Comparison of ENCODE assay signal across 11 mouse cellular contexts in the genomic region with DNA sequence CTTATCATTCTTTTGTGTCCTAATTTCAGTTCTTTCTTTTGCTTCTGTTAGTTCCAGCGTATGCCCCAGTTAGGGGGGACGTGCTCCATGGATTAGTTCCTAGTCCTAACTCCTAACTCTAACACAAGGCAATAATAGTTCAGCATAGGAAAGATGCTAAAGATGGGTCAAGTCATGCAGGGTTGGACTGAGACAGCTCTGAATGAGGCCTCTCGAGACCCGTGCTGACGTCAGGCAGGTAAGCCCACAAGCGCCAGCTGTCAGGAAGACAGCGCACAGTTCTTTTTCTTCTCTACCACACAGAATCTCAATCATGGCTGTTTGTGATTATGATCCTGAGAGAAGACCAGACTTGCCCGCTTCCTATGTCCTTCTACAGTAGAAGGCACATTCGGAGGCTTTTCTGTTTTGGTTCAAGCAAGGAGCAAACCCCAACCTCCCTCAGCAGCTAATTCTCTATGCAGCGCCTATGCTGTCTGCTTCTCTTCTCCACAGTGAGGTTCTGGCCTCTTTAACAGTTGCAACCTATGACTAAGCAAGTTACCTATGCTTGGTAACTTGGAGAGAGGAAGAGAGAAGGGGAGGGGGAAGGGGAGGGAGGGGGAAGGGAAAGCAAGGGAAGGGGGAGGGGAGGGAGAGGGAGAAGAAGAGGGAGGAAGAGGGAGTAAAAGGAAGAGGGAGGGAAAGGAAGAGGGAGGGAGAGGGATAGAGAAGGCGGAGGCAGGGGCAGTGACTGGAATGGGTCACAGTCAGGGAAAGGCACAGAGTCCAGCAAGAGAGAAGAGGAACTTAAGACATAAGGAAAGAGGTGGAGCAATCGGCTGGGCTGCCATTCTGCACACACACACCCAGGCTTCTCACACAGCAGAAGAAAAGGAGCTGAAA. TPM values are rescaled to one million over a fixed set of nuclear protein-coding genes. Genes with fewer than 3 reads are reported as not detected.
DNase-seq lines count a peak whose midpoint lies in the region; ATAC-seq and TF ChIP-seq lines count a peak whose summit lies in the region.
"Had no signal": no experiment of that assay in that cellular context is flagged by ENCODE, and none has a peak within 500 bp of the region (broad histone marks: within the 10 kb centered on the region; RNA-seq: fewer than 3 reads in every experiment).

No protein-coding gene starts in this region.

- no peak for DNase-seq in heart, adult 2 months
- peak; percentile 67 for DNase-seq in large intestine, adult 2 months (ENCODE audit: low read depth, low spot score)
- no peak for DNase-seq in left cerebral cortex, postnatal 4 days
- no peak for DNase-seq in adrenal gland, adult 8-10 months
- DNase-seq in right cerebral cortex, postnatal 14 days: no peak
- DNase-seq: B cell, adult 2 months; cerebellum, postnatal 36 days had no signal

- H3K4me3 ChIP-seq in heart, embryonic 13.5 days: no peak overlapping the region
- H3K4me3 ChIP-seq in heart, adult 2 months: no peak overlapping the region
- H3K4me3 ChIP-seq in bone marrow macrophage, adult 2 months (ENCODE audit: insufficient read depth, low read length): peak overlapping the region; percentile 42
- H3K4me3 ChIP-seq: midbrain, embryonic 10.5 days had no signal

- no peak overlapping the region for H3K27ac ChIP-seq in heart, embryonic 13.5 days (replicated peaks)
- H3K27ac ChIP-seq in heart, adult 2 months: no peak overlapping the region
- H3K27ac ChIP-seq in bone marrow macrophage, adult 2 months (ENCODE audit: insufficient read depth, low read depth, low read length): peak overlapping the region; percentile 86
- H3K27ac ChIP-seq: midbrain, embryonic 10.5 days had no signal

- 75% methylated on average over 12 of the region's 12 CpGs for WGBS in heart, embryonic 13.5 days
- WGBS in heart, adult 2 months: 73% methylated on average over 12 of the region's 12 CpGs
- 34% methylated on average over 12 of the region's 12 CpGs for WGBS in large intestine, adult 2 months

- peaks cover 64% of the 10 kb centered on the region for H3K36me3 ChIP-seq in heart, embryonic 13.5 days
- H3K36me3 ChIP-seq in heart, adult 2 months (ENCODE audit: control insufficient read depth, insufficient read depth, low read length): peaks cover 8% of the 10 kb centered on the region; the same call in 1 of the 2 replicates

- H3K27me3 ChIP-seq in heart, embryonic 13.5 days (replicated peaks): no peaks in the 10 kb centered on the region
- H3K27me3 ChIP-seq in heart, adult 2 months (ENCODE audit: control insufficient read depth, insufficient read depth, low read length): no peaks in the 10 kb centered on the region

- no peak for ATAC-seq in heart, embryonic 13.5 days (ENCODE audit: extremely low read depth, insufficient number of reproducible peaks, low FRiP score, low TSS enrichment)
- peak; percentile 83 for ATAC-seq in neutrophil, adult 5-6 weeks (ENCODE audit: extremely low read depth, insufficient number of reproducible peaks, low FRiP score, poor library complexity, severe bottlenecking)

- no peak for TF ChIP-seq CTCF in heart, adult 2 months (IDR thresholded peaks at IDR 0.05)
- no peak for TF ChIP-seq CTCF in bone marrow macrophage, adult 2 months (IDR thresholded peaks at IDR 0.05; ENCODE audit: low read depth, low read length)

- intact Hi-C loops in heart, adult 2 months (cut with DNase I): no loop called here
- intact Hi-C loops in left cerebral cortex, postnatal 4 days (cut with DNase I): no loop called here

- no peaks in the 10 kb centered on the region for H3K9me3 ChIP-seq in heart, embryonic 13.5 days
- H3K9me3 ChIP-seq: midbrain, embryonic 10.5 days had no signal

- 0 out of 2 replicates have a peak overlapping the region, but pooled peaks have one; percentile 2 for H3K4me2 ChIP-seq in heart, embryonic 13.5 days

- no peak overlapping the region for H3K9ac ChIP-seq in heart, embryonic 13.5 days
- no peak overlapping the region for H3K9ac ChIP-seq in heart, adult 2 months (ENCODE audit: low read depth, low read length)

- no peak for TF ChIP-seq POLR2A in heart, adult 2 months (IDR thresholded peaks at IDR 0.05; ENCODE audit: insufficient read depth, low read depth, low read length)
- TF ChIP-seq POLR2A in bone marrow macrophage, adult 2 months (IDR thresholded peaks at IDR 0.05; ENCODE audit: borderline replicate concordance, low read depth, low read length): no peak

- no peaks in the 10 kb centered on the region for H3K4me1 ChIP-seq in heart, embryonic 13.5 days
- H3K4me1 ChIP-seq in heart, adult 2 months (ENCODE audit: control insufficient read depth, insufficient read depth, low read length): no peaks in the 10 kb centered on the region; the same call in 1 of the 2 replicates
- H3K4me1 ChIP-seq in bone marrow macrophage, adult 2 months (ENCODE audit: control insufficient read depth, insufficient read depth, low read length): peaks cover 30% of the 10 kb centered on the region

- H3K79me2 ChIP-seq in heart, adult 2 months (replicated peaks; ENCODE audit: control insufficient read depth, insufficient read depth, low read length): no peaks in the 10 kb centered on the region

- no peak for TF ChIP-seq EP300 in heart, adult 2 months (IDR thresholded peaks at IDR 0.05; ENCODE audit: insufficient read depth, low read depth, low read length)

RNA-seq across cellular contexts. Expression of gene Rab33b, which starts 34.4 kb away (rescaled TPM):
- polyA plus RNA-seq in heart, embryonic 13.5 days (2015; fragmentation: Nextera tagmentation; extraction: Ambion mirVana): 13.6 TPM in 2 replicates
- total RNA-seq in heart, adult 2 months (2021): 10 to 100 TPM in 1 of 2 experiments, 1 to 10 TPM in 1; 9.2 to 10.7 TPM
- 3.9 and 7.1 TPM in 2 replicates for polyA plus RNA-seq in heart, adult 2 months (2012; rRNA removed)
- 15.6 and 16.6 TPM in 2 replicates for polyA plus RNA-seq in bone marrow macrophage, adult 2 months (2012; ENCODE audit: insufficient read depth, insufficient read length, missing spikeins)
- polyA plus RNA-seq in large intestine, adult 2 months (2012; rRNA removed): 5.1 and 7.1 TPM in 2 replicates
- 30.6 and 32.5 TPM in 2 replicates for total RNA-seq in neutrophil, adult 5-6 weeks (2017)
- 10 to 100 TPM; 33.3 to 34.3 TPM for total RNA-seq in left cerebral cortex, postnatal 4 days (2021)
- total RNA-seq in adrenal gland, adult 8-10 months (2022): 10 to 100 TPM; 13.9 to 18.5 (median 17.4) TPM

RNA-seq across cellular contexts. Expression of gene Setd7, which starts 42.6 kb away (rescaled TPM):
- 3.8 and 5.8 TPM in 2 replicates for polyA plus RNA-seq in heart, embryonic 13.5 days (2015; fragmentation: Nextera tagmentation; extraction: Ambion mirVana)
- total RNA-seq in heart, adult 2 months (2021): 10 to 100 TPM; 51.0 to 68.2 TPM
- 21.6 and 36.6 TPM in 2 replicates for polyA plus RNA-seq in heart, adult 2 months (2012; rRNA removed)
- 26.2 and 28.6 TPM in 2 replicates for polyA plus RNA-seq in bone marrow macrophage, adult 2 months (2012; ENCODE audit: insufficient read depth, insufficient read length, missing spikeins)
- 7.5 and 14.2 TPM in 2 replicates for polyA plus RNA-seq in large intestine, adult 2 months (2012; rRNA removed)
- 52.6 and 54.0 TPM in 2 replicates for total RNA-seq in neutrophil, adult 5-6 weeks (2017)
- 10 to 100 TPM; 38.2 to 41.1 TPM for total RNA-seq in left cerebral cortex, postnatal 4 days (2021)
- total RNA-seq in adrenal gland, adult 8-10 months (2022): 10 to 100 TPM; 52.6 to 77.9 (median 66.4) TPM
